Mouse (Mus musculus) thymus, adult 2 months (tissue): ENCODE results near the gene Cela2a.

ENCODE experiments used
- CTCF ChIP-seq: fragments of 200-500 bp; IDR thresholded peaks from 2 replicates; pipeline ENCODE4 v1.5.1; 2012; ENCODE audit warnings: mild to moderate bottlenecking, control low read depth, low read length, moderate library complexity, borderline replicate concordance; ENCODE audit not compliant: control insufficient read depth, poor library complexity, insufficient read depth; ENCODE audit errors: extremely low read depth
- POLR2A ChIP-seq: fragments of 200-500 bp; IDR thresholded peaks from 2 replicates; pipeline ENCODE4 v1.6.1; 2012; ENCODE audit warnings: mild to moderate bottlenecking, low read length, control low read depth, moderate library complexity; ENCODE audit not compliant: control insufficient read depth, poor library complexity, insufficient read depth; ENCODE audit errors: extremely low read depth

DNA sequence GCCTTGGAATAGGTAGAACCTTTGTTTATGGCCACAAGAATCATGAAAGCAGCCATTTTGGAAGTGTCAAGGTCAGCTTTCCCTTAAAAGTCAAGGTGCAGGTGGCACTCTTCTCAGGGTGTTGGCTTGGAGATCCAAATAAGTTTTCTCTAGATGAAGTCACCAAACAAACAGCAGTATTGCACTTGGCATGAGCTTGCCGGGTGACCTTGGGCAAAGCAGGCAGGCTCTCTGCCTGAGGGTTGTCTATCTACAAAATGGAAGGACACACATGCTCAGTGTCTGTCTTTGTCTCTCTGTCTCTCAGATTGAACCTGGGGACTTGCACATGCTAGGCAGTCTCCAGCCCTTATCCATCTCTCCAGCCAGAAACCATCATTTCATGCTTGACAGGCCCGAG, 1.4 kb upstream of the Cela2a start:
- TF ChIP-seq CTCF = no peak
- no peak for TF ChIP-seq POLR2A
